Mouse (Mus musculus) lung, adult 2 months (tissue): ENCODE results near the gene Ankrd17. TPM values are rescaled to one million over a fixed set of nuclear protein-coding genes. Genes with fewer than 3 reads are reported as not detected.

ENCODE experiments used
- DNase-seq: peaks from one replicate; pipeline ENCODE4 v3.0.0; 2022
- H3K4me1 ChIP-seq: fragments of 200-500 bp; 2 replicates; pipeline ENCODE4 v1.6.1; 2011; ENCODE audit warnings: low read length; ENCODE audit not compliant: control insufficient read depth, insufficient read depth
- H3K4me3 ChIP-seq: fragments of 200-500 bp; replicated peaks from 2 replicates; pipeline ENCODE3; 2011; ENCODE audit warnings: low read depth, mild to moderate bottlenecking, control low read depth, low read length; ENCODE audit errors: extremely low read depth
- CTCF ChIP-seq: fragments of 200-500 bp; IDR thresholded peaks from 2 replicates; pipeline ENCODE4 v1.5.1; 2011; ENCODE audit warnings: mild to moderate bottlenecking, low read length, control low read depth; ENCODE audit not compliant: insufficient read depth
- POLR2A ChIP-seq: fragments of 200-500 bp; IDR thresholded peaks from 2 replicates; pipeline ENCODE4 v1.6.1; 2011; ENCODE audit warnings: low read depth, mild to moderate bottlenecking, control low read depth, low read length, borderline replicate concordance; ENCODE audit errors: extremely low read depth
- WGBS: fragments of 180-500 bp; shearing (Covaris S2); methylation state at CpG from one replicate; pipeline ENCODE4 v1.1.7; 2018; 5-methylcytosine and 5-hydroxymethylcytosine counted together
- polyA plus RNA-seq: library from polyadenylated mRNA; depleted of rRNA; stranded (reverse); fragments of >200 nt; gene quantifications from 2 replicates; pipeline ENCODE4 v1.2.3, GENCODE M21; 2012

Gene Ankrd17
- polyA plus RNA-seq, 1 experiment, result 22.4 TPM

DNA sequence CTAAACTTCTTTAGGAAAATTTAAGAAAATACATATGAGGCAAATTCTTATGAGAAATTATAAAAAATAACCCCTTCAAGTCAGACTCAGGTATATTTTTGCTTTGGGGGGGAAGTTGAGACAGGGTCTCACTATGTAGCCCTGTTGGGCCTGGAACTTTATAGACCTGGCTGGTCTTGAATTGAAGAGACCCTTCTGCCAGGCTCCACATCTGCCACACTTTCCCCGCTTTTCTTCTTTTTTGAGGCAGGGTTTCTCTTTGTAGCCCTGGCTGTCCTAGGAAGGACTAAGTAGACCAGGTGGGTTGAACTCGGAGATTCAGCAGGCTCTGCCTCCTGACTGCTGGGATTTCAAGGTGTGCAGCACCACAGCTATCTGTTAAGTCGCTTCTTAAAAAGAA, 139.7 kb downstream of the Ankrd17 start:
- 93% methylated on average over 3 of the region's 3 CpGs for WGBS
- TF ChIP-seq CTCF (no peak), POLR2A (no peak)
- Histone ChIP-seq H3K4me1 (peaks cover 2% of the 10 kb centered on the region; the same call in 1 of the 2 replicates), H3K4me3 (no peak overlapping the region)
- no peak for DNase-seq

DNA sequence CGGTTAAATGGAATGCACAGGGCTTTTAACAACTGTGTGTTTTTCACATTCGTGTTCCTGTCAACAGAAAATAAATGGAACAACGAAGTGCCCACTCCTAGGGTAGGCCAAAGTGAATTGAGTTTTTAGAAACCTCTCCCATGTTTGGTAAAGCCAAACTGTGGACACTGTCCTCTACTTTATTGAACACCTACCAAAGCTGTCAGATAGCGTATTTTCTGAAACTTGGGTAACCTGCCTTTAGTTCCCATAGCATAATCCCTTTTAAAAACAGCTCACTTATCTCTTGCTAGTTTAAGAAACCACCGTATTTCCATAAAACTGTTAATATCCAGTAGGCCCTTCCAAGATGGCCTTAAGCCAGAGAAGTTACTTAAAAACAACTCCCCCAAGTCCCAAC, 141.6 kb downstream of the Ankrd17 start:
- H3K4me1 ChIP-seq, result peaks cover 2% of the 10 kb centered on the region; the same call in 1 of the 2 replicates
- 79% methylated on average over 5 of the region's 5 CpGs for WGBS
- TF ChIP-seq CTCF (no peak), POLR2A (no peak)
- no peak overlapping the region for H3K4me3 ChIP-seq
- DNase-seq, result no peak

DNA sequence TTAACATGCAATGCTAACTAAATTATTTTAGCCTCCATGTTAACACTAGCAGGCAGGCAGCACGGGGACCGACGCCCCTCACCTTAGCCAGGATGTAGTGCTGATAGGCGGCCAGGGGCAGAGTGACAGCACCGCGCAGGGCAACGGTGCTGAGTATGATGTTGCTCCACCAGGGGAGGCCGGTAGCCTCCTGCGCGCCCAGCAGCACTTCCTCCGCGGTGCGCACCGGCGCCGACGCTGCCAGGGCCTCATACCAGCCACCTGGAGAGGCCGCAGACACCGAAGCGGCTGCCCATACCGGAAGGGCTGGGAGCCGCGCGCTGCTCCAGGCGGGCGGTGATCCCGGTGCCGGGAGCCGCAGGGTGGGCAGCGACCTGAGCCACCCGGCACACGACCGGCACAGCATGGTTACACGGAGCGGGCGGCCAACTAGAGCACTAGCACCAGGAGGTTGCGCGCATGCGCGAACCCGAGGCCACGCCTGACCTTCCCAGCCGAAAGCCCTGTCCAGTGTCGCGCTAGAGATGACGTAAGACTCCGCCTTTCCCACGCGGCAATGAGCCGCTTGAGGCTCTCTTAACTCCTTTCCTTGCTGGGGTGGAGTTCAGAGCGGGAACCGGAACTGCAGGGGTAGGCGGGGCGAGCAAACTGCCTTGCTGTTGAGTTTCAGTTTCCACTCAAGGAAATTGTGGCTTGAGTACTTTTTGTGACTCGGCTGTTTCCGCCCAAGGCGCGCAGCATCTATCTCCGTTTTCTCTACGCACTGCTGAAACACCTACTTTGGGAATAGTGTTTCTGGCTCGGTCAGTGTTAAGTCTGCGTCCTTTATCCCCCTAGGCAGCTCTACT, 142.6 kb downstream of the Ankrd17 start, which contains the start of gene Cox18:
Gene Cox18 (minus strand): TSS at position 468 of the 848 bp plus-strand sequence.
- Histone ChIP-seq H3K4me1 (peaks cover 2% of the 10 kb centered on the region; the same call in 1 of the 2 replicates), H3K4me3 (peak within 1 kb of the TSS; percentile 90)
- WGBS, result under 1% methylated on average over 62 of the region's 62 CpGs
- peak; percentile 99 for DNase-seq
- TF ChIP-seq POLR2A (peak; percentile 63; the same call in 1 of the 2 replicates), CTCF (peak; percentile 1; the same call in 1 of the 2 replicates)

DNA sequence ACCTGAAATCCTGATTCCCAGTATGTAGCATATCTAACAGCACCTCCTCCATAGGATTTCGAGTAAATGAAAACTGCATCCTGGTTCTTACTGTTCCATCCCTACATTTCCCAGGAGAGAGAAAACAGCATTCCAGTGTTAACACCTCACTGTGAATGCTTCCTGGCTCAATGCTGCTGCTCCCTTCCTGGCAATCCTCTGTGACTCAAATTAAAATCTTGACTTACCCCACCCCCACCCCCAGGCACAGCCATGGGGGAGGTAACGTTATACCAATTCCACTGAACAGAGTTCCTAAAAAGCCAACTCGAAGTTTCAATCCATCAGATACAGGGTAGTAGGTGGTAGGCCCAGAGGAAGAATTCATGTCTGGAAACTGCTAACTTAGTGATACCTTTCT, 143.4 kb downstream of the Ankrd17 start:
- TF ChIP-seq CTCF, result no peak
- TF ChIP-seq POLR2A, result no peak
- Histone ChIP-seq H3K4me3 (peak overlapping the region; percentile 90), H3K4me1 (peaks cover 2% of the 10 kb centered on the region; the same call in 1 of the 2 replicates)
- DNase-seq, result no peak
- 29% methylated on average over 3 of the region's 3 CpGs for WGBS

DNA sequence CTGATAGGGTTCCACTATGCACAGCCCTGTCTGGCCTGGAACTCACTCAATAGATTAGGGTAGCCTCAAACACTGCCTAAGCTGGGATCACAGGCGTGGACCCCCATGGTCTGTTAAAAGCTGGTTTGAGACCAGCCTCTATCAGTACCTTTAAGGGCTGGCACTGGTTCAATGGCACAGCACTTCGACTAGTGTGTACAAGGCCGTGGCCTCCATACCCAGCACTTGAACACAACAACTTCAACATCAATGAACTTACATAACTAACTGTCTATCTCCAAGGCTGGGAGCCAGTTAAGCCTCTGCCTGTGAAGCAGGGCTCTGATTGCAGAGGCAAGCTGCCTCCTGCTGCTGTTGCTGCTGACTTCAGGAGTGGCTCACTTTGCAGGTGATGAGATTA, 148.6 kb downstream of the Ankrd17 start:
- TF ChIP-seq POLR2A, result no peak
- no peak for TF ChIP-seq CTCF
- no peak for DNase-seq
- no peak overlapping the region for H3K4me3 ChIP-seq
- no peaks in the 10 kb centered on the region; the same call in 1 of the 2 replicates for H3K4me1 ChIP-seq
- 82% methylated on average over 3 of the region's 3 CpGs for WGBS

DNA sequence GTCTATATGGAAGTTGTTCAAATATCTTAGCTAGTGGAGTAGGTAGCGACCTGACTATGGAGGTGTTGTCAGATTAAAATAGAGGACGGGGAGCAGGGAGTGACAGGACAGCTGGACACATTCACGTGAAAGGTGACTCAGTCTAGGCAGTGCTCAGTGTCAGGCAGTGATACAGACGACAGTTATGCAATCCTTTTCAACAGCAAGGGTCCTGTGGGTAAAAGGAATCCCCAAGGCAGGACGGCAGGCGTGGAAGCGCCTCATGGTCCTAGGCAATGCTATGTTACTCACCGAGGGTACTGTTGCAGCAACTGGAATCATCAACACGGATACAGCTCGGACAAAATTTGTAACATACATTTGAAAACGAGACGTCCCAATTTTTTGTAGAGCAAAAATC, 149.2 kb downstream of the Ankrd17 start:
- TF ChIP-seq POLR2A, result no peak
- no peak for TF ChIP-seq CTCF
- DNase-seq, result no peak
- 93% methylated on average over 12 of the region's 12 CpGs for WGBS
- Histone ChIP-seq H3K4me3 (no peak overlapping the region), H3K4me1 (no peaks in the 10 kb centered on the region)

DNA sequence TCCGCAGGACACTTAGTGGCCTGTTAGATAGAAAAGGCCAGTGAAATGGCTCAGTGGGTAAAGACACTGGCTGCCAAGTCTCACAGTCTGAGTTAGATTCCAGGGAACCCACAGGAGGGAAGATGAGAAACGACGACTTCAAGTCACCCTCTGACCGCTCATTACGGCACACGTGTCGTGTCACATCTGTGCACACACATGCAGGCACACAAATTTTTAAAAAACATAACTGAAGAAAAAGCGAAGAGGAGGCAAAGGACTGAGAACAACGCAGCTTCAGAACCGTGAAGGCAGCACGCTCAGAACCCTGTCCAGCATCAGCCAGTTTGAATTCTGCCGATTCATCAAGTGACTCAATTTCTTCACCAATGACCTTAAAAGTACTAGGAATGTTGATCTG, 153.0 kb downstream of the Ankrd17 start:
- DNase-seq, result no peak
- H3K4me3 ChIP-seq, result no peak overlapping the region
- no peaks in the 10 kb centered on the region for H3K4me1 ChIP-seq
- WGBS, result 97% methylated on average over 12 of the region's 12 CpGs
- TF ChIP-seq CTCF (no peak), POLR2A (no peak)

DNA sequence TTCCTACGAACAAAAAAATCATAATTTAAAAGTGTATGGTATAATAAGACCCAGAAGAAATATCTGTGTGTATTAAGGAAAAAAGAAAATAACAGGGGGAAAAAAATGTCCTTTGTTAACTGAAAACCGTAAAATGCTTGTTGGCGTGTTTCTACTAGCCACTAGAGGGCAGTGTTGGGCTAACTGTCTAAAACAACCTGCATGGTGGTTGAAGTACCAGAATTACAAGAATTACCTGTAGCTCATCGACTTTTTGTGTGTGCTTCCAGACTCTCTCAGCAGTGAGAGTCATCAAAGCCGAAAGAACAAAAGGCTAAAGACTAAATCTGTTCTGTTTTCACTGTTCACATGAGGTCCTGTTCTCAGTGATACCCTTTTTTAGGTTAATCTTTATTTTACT, 163.2 kb downstream of the Ankrd17 start:
- peak; percentile 53; the same call in 1 of the 2 replicates for TF ChIP-seq CTCF
- no peak for TF ChIP-seq POLR2A
- DNase-seq, result peak; percentile 10
- Histone ChIP-seq H3K4me1 (no peaks in the 10 kb centered on the region), H3K4me3 (no peak overlapping the region)
- WGBS, result 14% methylated on average over 5 of the region's 5 CpGs

DNA sequence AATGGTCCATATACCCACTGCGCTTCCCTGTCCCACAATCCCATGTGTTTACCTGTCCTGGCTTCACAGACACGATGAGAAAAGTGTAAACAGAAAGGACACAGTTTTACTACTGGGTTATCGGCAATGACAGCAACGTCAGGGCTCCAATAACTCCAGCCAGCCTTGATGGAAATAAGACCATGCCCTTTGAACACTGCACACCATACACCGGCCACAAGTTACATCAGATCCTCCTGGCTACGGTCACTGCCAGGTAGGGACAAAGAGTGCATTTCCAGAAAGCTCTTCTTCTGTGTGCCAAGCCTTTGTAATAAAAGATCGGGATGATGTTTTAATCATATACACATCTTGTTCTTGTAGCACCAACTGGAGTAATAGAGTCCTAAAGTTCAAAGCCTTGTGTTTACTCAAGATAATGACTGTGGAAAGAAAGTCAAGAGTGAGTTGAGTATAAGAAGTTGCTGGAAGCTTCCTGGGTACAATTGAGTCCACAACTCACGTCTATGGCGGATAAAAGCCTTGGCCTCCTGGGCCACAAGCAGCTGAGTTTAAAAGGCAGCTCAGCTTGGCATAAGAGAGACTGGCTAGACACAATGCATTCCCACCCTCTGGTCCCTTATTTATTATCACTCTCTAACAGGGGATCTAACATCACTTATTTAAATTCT, 163.8 kb downstream of the Ankrd17 start:
- no peaks in the 10 kb centered on the region for H3K4me1 ChIP-seq
- DNase-seq, result no peak
- TF ChIP-seq POLR2A (no peak), CTCF (no peak)
- WGBS, result 64% methylated on average over 9 of the region's 9 CpGs
- no peak overlapping the region for H3K4me3 ChIP-seq
